Mouse (Mus musculus) intestine, embryonic 14.5 days (tissue): ENCODE results near the gene Olfr1013. TPM values are rescaled to one million over a fixed set of nuclear protein-coding genes. Genes with fewer than 3 reads are reported as not detected.

Experiments used
- ATAC-seq: fragments of 200-750 bp; cut with Nextera tagmentation; replicated peaks from 2 replicates; pipeline ENCODE4 v1.8.0; 2017; ENCODE audit warnings: low read depth, moderate number of reproducible peaks, moderate TSS enrichment, moderate library complexity; ENCODE audit not compliant: low FRiP score, low TSS enrichment
- DNase-seq: peaks from one replicate; pipeline ENCODE4 v3.0.0-alpha.2; 2018; ENCODE audit warnings: low spot score
- H3K27ac ChIP-seq: fragments of 300-500 bp; sonication (generic); 2 replicates; pipeline ENCODE4 v1.5.1; 2014; ENCODE audit warnings: low read depth, mild to moderate bottlenecking, control low read depth
- H3K27me3 ChIP-seq: fragments of 300-500 bp; sonication (generic); replicated peaks from 2 replicates; pipeline ENCODE4 v1.6.1; 2014; ENCODE audit warnings: low read length, control low read depth; ENCODE audit not compliant: control insufficient read depth, insufficient read depth
- H3K36me3 ChIP-seq: fragments of 300-500 bp; sonication (generic); 2 replicates; pipeline ENCODE4 v1.6.1; 2014; ENCODE audit warnings: low read length, control low read depth; ENCODE audit not compliant: control insufficient read depth, insufficient read depth
- H3K4me1 ChIP-seq: fragments of 300-500 bp; sonication (generic); replicated peaks from 2 replicates; pipeline ENCODE4 v1.6.1; 2014; ENCODE audit warnings: low read length, control low read depth, mixed read lengths; ENCODE audit not compliant: control insufficient read depth, insufficient read depth
- H3K4me2 ChIP-seq: fragments of 300-500 bp; sonication (generic); 2 replicates; pipeline ENCODE4 v1.6.1; 2014; ENCODE audit warnings: low read length
- H3K4me3 ChIP-seq: fragments of 300-500 bp; sonication (generic); 2 replicates; pipeline ENCODE4 v1.5.1; 2014; ENCODE audit warnings: low read depth, low read length, control low read depth, mixed read lengths
- H3K9ac ChIP-seq: fragments of 300-500 bp; sonication (generic); 2 replicates; pipeline ENCODE4 v1.6.1; 2014; ENCODE audit warnings: mild to moderate bottlenecking, low read length
- H3K9me3 ChIP-seq: fragments of 300-500 bp; sonication (generic); 2 replicates; pipeline ENCODE4 v1.6.1; 2016; ENCODE audit warnings: low read length, control low read depth; ENCODE audit not compliant: control insufficient read depth
- WGBS: fragments of 180-500 bp; shearing (Covaris S2); extraction: QIAGEN DNeasy Blood & Tissue Kit; methylation state at CpG from one replicate; pipeline ENCODE4 v1.1.7; 2014; 5-methylcytosine and 5-hydroxymethylcytosine counted together
- polyA plus RNA-seq: library from polyadenylated mRNA; unstranded; fragments of >200 nt; fragmentation: Nextera tagmentation; extraction: Ambion mirVana; gene quantifications from 2 replicates; pipeline ENCODE4 v1.2.1, GENCODE M21; 2014

Olfr1013 gene
- not detected in 2 replicates for polyA plus RNA-seq

- Histone ChIP-seq H3K4me3 (no peak within 1 kb of the TSS), H3K36me3 (no peaks in the 10 kb centered on the region), H3K4me1 (no peaks in the 10 kb centered on the region), H3K4me2 (no peak within 1 kb of the TSS), H3K9ac (no peak within 1 kb of the TSS), H3K27me3 (no peaks in the 10 kb centered on the region), H3K9me3 (no peaks in the 10 kb centered on the region), H3K27ac (no peak within 1 kb of the TSS)
- ATAC-seq (no peak), DNase-seq (no peak)
Measured at GRCm38 (mm10) chr2:85766798-85767197, at the start of gene Olfr1013. Gene Olfr1013 (plus strand): TSS chr2:85767098.

- no peak overlapping the region for H3K4me2 ChIP-seq
- ATAC-seq (no peak), DNase-seq (no peak)
- no peaks in the 10 kb centered on the region for H3K36me3 ChIP-seq
- no peaks in the 10 kb centered on the region for H3K4me1 ChIP-seq
- H3K27me3 ChIP-seq: no peaks in the 10 kb centered on the region
- WGBS: 19% methylated on average over 3 of the region's 3 CpGs
- no peak overlapping the region for H3K4me3 ChIP-seq
- H3K9me3 ChIP-seq: no peaks in the 10 kb centered on the region
- H3K27ac ChIP-seq: no peak overlapping the region
- H3K9ac ChIP-seq: no peak overlapping the region
Measured at GRCm38 (mm10) chr2:85725793-85726192, 41.1 kb upstream of the Olfr1013 start.

- Histone ChIP-seq H3K9ac (no peak overlapping the region), H3K27ac (no peak overlapping the region), H3K4me1 (no peaks in the 10 kb centered on the region), H3K36me3 (no peaks in the 10 kb centered on the region), H3K9me3 (no peaks in the 10 kb centered on the region), H3K4me3 (no peak overlapping the region), H3K4me2 (no peak overlapping the region), H3K27me3 (no peaks in the 10 kb centered on the region)
- no peak for DNase-seq
- no peak for ATAC-seq
- 84% methylated on average over 4 of the region's 4 CpGs for WGBS
Measured at GRCm38 (mm10) chr2:85753822-85754221, 13.1 kb upstream of the Olfr1013 start.

- DNase-seq (no peak), ATAC-seq (no peak)
- Histone ChIP-seq H3K27ac (no peak within 1 kb of the TSS), H3K36me3 (no peaks in the 10 kb centered on the region), H3K9ac (no peak within 1 kb of the TSS), H3K4me2 (no peak within 1 kb of the TSS), H3K9me3 (no peaks in the 10 kb centered on the region), H3K4me1 (no peaks in the 10 kb centered on the region), H3K4me3 (no peak within 1 kb of the TSS), H3K27me3 (no peaks in the 10 kb centered on the region)
- WGBS: 56% methylated on average over 1 of the region's 1 CpGs
Measured at GRCm38 (mm10) chr2:85762666-85763065, 4.2 kb upstream of the Olfr1013 start, which contains the start of gene Olfr1012. Gene Olfr1012 (minus strand): TSS chr2:85762766.

DNA sequence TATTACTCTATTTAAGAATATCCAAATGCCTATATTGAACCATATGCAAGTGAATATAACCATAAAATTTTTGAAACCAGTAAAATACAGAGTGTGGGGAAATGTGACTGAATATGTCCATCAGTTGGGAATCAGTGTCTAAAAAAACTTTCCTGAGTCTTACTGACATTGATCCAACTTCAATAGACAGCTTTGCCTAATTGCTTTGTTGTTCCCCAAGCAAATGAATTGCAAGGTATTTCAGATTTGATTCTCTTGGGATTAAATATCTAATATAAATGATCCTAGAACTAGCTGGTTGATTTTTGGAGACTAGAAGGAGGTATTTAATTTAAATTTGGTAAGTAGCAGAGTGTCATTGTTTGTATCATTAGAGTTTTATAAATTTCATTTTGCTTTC, 5.5 kb downstream of the Olfr1013 start, which contains the start of gene Olfr1014:
Gene Olfr1014, plus strand, starts transcription at position 301 of the 400 bp plus-strand sequence.
- Histone ChIP-seq H3K27ac (no peak within 1 kb of the TSS), H3K4me2 (no peak within 1 kb of the TSS), H3K4me1 (no peaks in the 10 kb centered on the region), H3K9ac (no peak within 1 kb of the TSS), H3K27me3 (no peaks in the 10 kb centered on the region), H3K36me3 (no peaks in the 10 kb centered on the region), H3K4me3 (no peak within 1 kb of the TSS), H3K9me3 (no peaks in the 10 kb centered on the region)
- DNase-seq: no peak
- no peak for ATAC-seq

GRCm38 (mm10) chr2:85781717-85782116, 14.8 kb downstream of the Olfr1013 start, which contains the start of gene Olfr1015:
Gene Olfr1015 (plus strand): TSS chr2:85782017.
- no peak for DNase-seq
- no peak for ATAC-seq

DNA sequence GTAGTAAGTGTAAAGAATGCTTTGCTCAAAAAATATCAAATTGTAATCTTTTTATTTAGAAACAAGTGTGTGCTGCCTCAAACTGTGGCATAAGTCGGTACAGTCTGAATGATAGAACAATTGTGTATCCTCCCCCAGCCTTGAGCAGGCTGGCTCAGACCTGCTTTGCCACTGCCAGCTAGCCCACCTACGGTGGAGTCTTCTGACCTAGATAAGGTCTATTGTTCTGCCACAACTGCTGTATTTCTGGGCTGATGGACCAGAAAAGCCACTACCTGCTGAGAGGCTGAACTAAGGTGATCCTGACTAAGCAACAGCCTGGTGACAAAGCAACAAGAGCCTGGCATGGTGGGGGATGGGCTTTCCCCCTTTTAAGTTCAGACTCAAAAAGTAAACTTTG, 25.4 kb downstream of the Olfr1013 start:
- DNase-seq (no peak), ATAC-seq (no peak)
- WGBS: 62% methylated on average over 2 of the region's 2 CpGs
- no peak overlapping the region for H3K4me3 ChIP-seq
- H3K36me3 ChIP-seq: no peaks in the 10 kb centered on the region
- H3K4me2 ChIP-seq: no peak overlapping the region
- no peak overlapping the region for H3K27ac ChIP-seq
- H3K27me3 ChIP-seq: no peaks in the 10 kb centered on the region
- no peak overlapping the region for H3K9ac ChIP-seq
- H3K9me3 ChIP-seq: no peaks in the 10 kb centered on the region
- no peaks in the 10 kb centered on the region for H3K4me1 ChIP-seq

More at GRCm38 (mm10) chr2:85781717-85782116, 14.8 kb downstream of the Olfr1013 start, which contains the start of gene Olfr1015:
- no peaks in the 10 kb centered on the region for H3K9me3 ChIP-seq
- H3K36me3 ChIP-seq: no peaks in the 10 kb centered on the region
- no peak within 1 kb of the TSS for H3K9ac ChIP-seq
- H3K4me3 ChIP-seq: no peak within 1 kb of the TSS
- H3K27ac ChIP-seq: no peak within 1 kb of the TSS
- no peaks in the 10 kb centered on the region for H3K4me1 ChIP-seq
- no peaks in the 10 kb centered on the region for H3K27me3 ChIP-seq
- no peak within 1 kb of the TSS for H3K4me2 ChIP-seq

DNA sequence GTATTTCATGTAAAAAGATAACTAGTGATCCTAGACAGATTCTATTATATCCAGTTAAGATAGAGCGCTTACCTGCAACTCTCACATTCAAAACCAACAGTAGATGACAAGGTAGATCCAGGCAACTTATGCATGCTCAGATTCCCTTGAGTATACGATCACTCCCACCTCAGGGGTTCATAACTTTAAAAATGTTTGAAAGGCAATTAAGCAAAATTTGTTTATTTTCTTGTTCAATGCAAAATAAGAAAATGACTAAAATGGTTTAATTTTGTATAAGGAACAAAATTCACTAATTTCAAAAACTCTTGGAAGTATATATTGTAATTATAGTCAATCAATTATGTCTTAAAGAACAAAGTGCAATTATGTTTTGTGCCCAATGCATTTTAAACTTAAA, 35.5 kb downstream of the Olfr1013 start, which contains the start of gene Olfr1016:
Gene Olfr1016, minus strand, starts transcription at position 101 of the 400 bp plus-strand sequence.
- no peak for ATAC-seq
- H3K4me2 ChIP-seq: no peak within 1 kb of the TSS
- no peaks in the 10 kb centered on the region for H3K4me1 ChIP-seq
- no peak within 1 kb of the TSS for H3K4me3 ChIP-seq
- H3K36me3 ChIP-seq: no peaks in the 10 kb centered on the region
- H3K9me3 ChIP-seq: no peaks in the 10 kb centered on the region
- H3K9ac ChIP-seq: no peak within 1 kb of the TSS
- WGBS: 90% methylated on average over 2 of the region's 2 CpGs
- no peak for DNase-seq
- no peaks in the 10 kb centered on the region for H3K27me3 ChIP-seq
- H3K27ac ChIP-seq: no peak within 1 kb of the TSS

DNA sequence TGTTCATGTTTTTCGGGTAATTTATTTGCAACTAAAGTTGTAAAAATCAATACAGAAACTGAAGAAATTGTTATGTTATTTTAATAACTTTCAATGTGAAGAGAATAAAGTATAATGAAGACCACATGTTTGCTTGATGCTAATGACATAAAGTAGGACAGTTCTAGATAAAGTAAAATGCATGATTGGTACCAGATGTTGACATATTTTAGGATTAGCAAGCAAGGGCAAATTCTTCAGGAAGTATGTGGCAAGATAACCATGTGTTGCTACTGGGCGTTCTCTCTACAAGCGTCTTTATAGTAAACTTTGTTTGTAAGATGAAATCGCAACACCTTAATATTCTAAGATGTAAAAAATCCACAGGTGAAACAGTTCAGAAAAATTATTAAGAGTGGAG, 37.6 kb downstream of the Olfr1013 start:
- no peak overlapping the region for H3K4me2 ChIP-seq
- H3K27ac ChIP-seq: no peak overlapping the region
- no peak for ATAC-seq
- no peaks in the 10 kb centered on the region for H3K9me3 ChIP-seq
- no peaks in the 10 kb centered on the region for H3K27me3 ChIP-seq
- no peak overlapping the region for H3K9ac ChIP-seq
- WGBS: 81% methylated on average over 4 of the region's 4 CpGs
- DNase-seq: no peak
- H3K4me1 ChIP-seq: no peaks in the 10 kb centered on the region
- no peaks in the 10 kb centered on the region for H3K36me3 ChIP-seq
- H3K4me3 ChIP-seq: no peak overlapping the region
